Mouse (Mus musculus) hindbrain, postnatal 0 days (tissue): ENCODE measurements around the gene Tas1r3. TPM values are rescaled to one million over a fixed set of nuclear protein-coding genes. Genes with fewer than 3 reads are reported as not detected.

Experiments used
- ATAC-seq: fragments of 200-750 bp; cut with Nextera tagmentation; 2 replicates; pipeline ENCODE4 v1.8.0; 2017; ENCODE audit warnings: mild to moderate bottlenecking, moderate TSS enrichment, moderate library complexity
- DNase-seq: peaks from one replicate; pipeline ENCODE4 v3.0.0-alpha.2; 2015; ENCODE audit warnings: low spot score
- H3K27ac ChIP-seq: fragments of 300-500 bp; sonication (generic); 2 replicates; pipeline ENCODE4 v1.5.1; 2014; ENCODE audit warnings: mild to moderate bottlenecking
- H3K27me3 ChIP-seq: fragments of 300-500 bp; sonication (generic); 2 replicates; pipeline ENCODE4 v1.6.1; 2014; ENCODE audit warnings: low read length, mixed read lengths; ENCODE audit not compliant: insufficient read depth
- H3K36me3 ChIP-seq: fragments of 300-500 bp; sonication (generic); 2 replicates; pipeline ENCODE4 v1.6.1; 2014; ENCODE audit warnings: low read length, mixed read lengths; ENCODE audit not compliant: insufficient read depth
- H3K4me1 ChIP-seq: fragments of 300-500 bp; sonication (generic); 2 replicates; pipeline ENCODE4 v1.6.1; 2014; ENCODE audit warnings: antibody characterized with exemption, low read length, mixed read lengths; ENCODE audit not compliant: insufficient read depth
- H3K4me2 ChIP-seq: fragments of 300-500 bp; sonication (generic); 2 replicates; pipeline ENCODE4 v1.6.1; 2014; ENCODE audit warnings: low read depth, mild to moderate bottlenecking, low read length, moderate library complexity, mixed read lengths
- H3K4me3 ChIP-seq: fragments of 300-500 bp; sonication (generic); 2 replicates; pipeline ENCODE4 v1.5.1; 2014; ENCODE audit warnings: low read length
- H3K9ac ChIP-seq: fragments of 300-500 bp; sonication (generic); replicated peaks from 2 replicates; pipeline ENCODE4 v1.6.1; 2014; ENCODE audit warnings: mild to moderate bottlenecking, low read length, moderate library complexity, mixed read lengths
- H3K9me3 ChIP-seq: fragments of 300-500 bp; sonication (generic); 2 replicates; pipeline ENCODE4 v1.6.1; 2016; ENCODE audit warnings: low read length, mixed read lengths
- CTCF ChIP-seq: IDR thresholded peaks from 2 replicates; pipeline ENCODE4 v1.5.1; 2016; ENCODE audit warnings: antibody characterized with exemption, control low read depth, low read depth
- WGBS: fragments of 180-500 bp; shearing (Covaris S2); extraction: QIAGEN DNeasy Blood & Tissue Kit; methylation state at CpG from one replicate; pipeline ENCODE4 v1.1.7; 2014; 5-methylcytosine and 5-hydroxymethylcytosine counted together
- microRNA-seq, 2 experiments: library from miRNA; unstranded; fragments of <30 nt; microRNA quantifications; one replicate each; pipeline ENCODE4; 2016
- polyA plus RNA-seq: library from polyadenylated mRNA; unstranded; fragments of >200 nt; fragmentation: Nextera tagmentation; extraction: Ambion mirVana; gene quantifications from 2 replicates; pipeline ENCODE4 v1.2.1, GENCODE M21; 2015
- total RNA-seq: library from RNA; depleted of rRNA; stranded (reverse); fragments of >200 nt; gene quantifications from 2 replicates; pipeline ENCODE4 v1.2.3, GENCODE M21; 2014; rRNA removed

Gene Tas1r3
- total and polyA plus RNA-seq, 2 experiments from 2014 or later = 0.13 to 1.5 TPM

GRCm38 (mm10) chr4:155811929-155812664 is 51.1 kb downstream of the Tas1r3 start, which contains the start of gene Ccnl2:
Gene Ccnl2 (plus strand): TSS chr4:155812489.
- TF ChIP-seq CTCF = no peak

More at GRCm38 (mm10) chr4:155811929-155812664, 51.1 kb downstream of the Tas1r3 start, which contains the start of gene Ccnl2:
- Histone ChIP-seq H3K4me2 (peak within 1 kb of the TSS; percentile 84), H3K9ac (peak within 1 kb of the TSS; percentile 99), H3K4me1 (peaks cover 11% of the 10 kb centered on the region; the same call in 1 of the 2 replicates), H3K4me3 (peak within 1 kb of the TSS; percentile 99), H3K27me3 (no peaks in the 10 kb centered on the region), H3K36me3 (peaks cover 57% of the 10 kb centered on the region), H3K27ac (peak within 1 kb of the TSS; percentile 94), H3K9me3 (no peaks in the 10 kb centered on the region)
- ATAC-seq = peak; percentile 99
- peak; percentile 98 for DNase-seq
- 1% methylated on average over 54 of the region's 60 CpGs for WGBS

Small RNA genes lying within 50 kb of the gene (microRNA-seq; reads per million reads assigned to microRNA genes)
- 0 reads per million in 2 experiments for gene Gm22991

Other genes with a start within 250 kb of the Tas1r3 start
- gene Cdk11b, start 238.5 kb downstream of the Tas1r3 start, total RNA-seq = 16.5 and 21.4 TPM in 2 replicates
- 65.5 and 74.3 TPM in 2 replicates for gene Cdk11b, start 238.5 kb downstream of the Tas1r3 start, polyA plus RNA-seq
- gene Gm10563, start 218.0 kb downstream of the Tas1r3 start, total RNA-seq = not detected in 2 replicates
- not detected in 2 replicates for gene Gm10563, start 218.0 kb downstream of the Tas1r3 start, polyA plus RNA-seq
- 6.1 and 13.5 TPM in 2 replicates for gene Mmp23, start 210.0 kb downstream of the Tas1r3 start, total RNA-seq
- 4.2 and 5.7 TPM in 2 replicates for gene Mmp23, start 210.0 kb downstream of the Tas1r3 start, polyA plus RNA-seq
- gene Mib2, start 194.2 kb downstream of the Tas1r3 start, total RNA-seq = 109 and 127 TPM in 2 replicates
- gene Mib2, start 194.2 kb downstream of the Tas1r3 start, polyA plus RNA-seq = 40.6 and 44.1 TPM in 2 replicates
- 50.5 and 52.0 TPM in 2 replicates for gene Fndc10, start 169.0 kb downstream of the Tas1r3 start, total RNA-seq
- gene Fndc10, start 169.0 kb downstream of the Tas1r3 start, polyA plus RNA-seq = 26.0 and 26.5 TPM in 2 replicates
- 110 and 117 TPM in 2 replicates for gene Ssu72, start 158.6 kb downstream of the Tas1r3 start, total RNA-seq
- 165 and 169 TPM in 2 replicates for gene Ssu72, start 158.6 kb downstream of the Tas1r3 start, polyA plus RNA-seq
- 73.3 and 82.2 TPM in 2 replicates for gene Tmem240, start 128.6 kb downstream of the Tas1r3 start, total RNA-seq
- gene Tmem240, start 128.6 kb downstream of the Tas1r3 start, polyA plus RNA-seq = 31.0 and 33.6 TPM in 2 replicates
- 65.7 and 83.4 TPM in 2 replicates for gene Atad3a, start 102.3 kb downstream of the Tas1r3 start, total RNA-seq
- gene Atad3a, start 102.3 kb downstream of the Tas1r3 start, polyA plus RNA-seq = 68.8 and 72.2 TPM in 2 replicates
- 43.3 and 55.5 TPM in 2 replicates for gene Vwa1, start 88.7 kb downstream of the Tas1r3 start, total RNA-seq
- 27.8 and 29.4 TPM in 2 replicates for gene Vwa1, start 88.7 kb downstream of the Tas1r3 start, polyA plus RNA-seq
- gene Tmem88b, start 77.5 kb downstream of the Tas1r3 start, total RNA-seq = 0.86 and 2.3 TPM in 2 replicates
- gene Tmem88b, start 77.5 kb downstream of the Tas1r3 start, polyA plus RNA-seq = 1.0 and 1.2 TPM in 2 replicates
- gene Ankrd65, start 72.9 kb downstream of the Tas1r3 start, total RNA-seq = not detected in 2 replicates
- gene Ankrd65, start 72.9 kb downstream of the Tas1r3 start, polyA plus RNA-seq = not detected in 2 replicates
- 75.4 and 87.5 TPM in 2 replicates for gene Mrpl20, start 60.5 kb downstream of the Tas1r3 start, total RNA-seq
- 303 and 310 TPM in 2 replicates for gene Mrpl20, start 60.5 kb downstream of the Tas1r3 start, polyA plus RNA-seq
- 57.6 and 80.2 TPM in 2 replicates for gene Ccnl2, start 50.9 kb downstream of the Tas1r3 start, total RNA-seq
- 82.6 and 90.6 TPM in 2 replicates for gene Ccnl2, start 50.9 kb downstream of the Tas1r3 start, polyA plus RNA-seq
- 110 and 143 TPM in 2 replicates for gene Aurkaip1, start 32.1 kb downstream of the Tas1r3 start, total RNA-seq
- gene Aurkaip1, start 32.1 kb downstream of the Tas1r3 start, polyA plus RNA-seq = 162 and 175 TPM in 2 replicates
- gene Mxra8, start 23.7 kb downstream of the Tas1r3 start, total RNA-seq = 45.8 and 58.9 TPM in 2 replicates
- gene Mxra8, start 23.7 kb downstream of the Tas1r3 start, polyA plus RNA-seq = 39.4 and 41.6 TPM in 2 replicates
- 141 and 166 TPM in 2 replicates for gene Dvl1, start 16.0 kb downstream of the Tas1r3 start, total RNA-seq
- gene Dvl1, start 16.0 kb downstream of the Tas1r3 start, polyA plus RNA-seq = 16.0 and 16.4 TPM in 2 replicates
- 31.3 and 41.8 TPM in 2 replicates for gene Cptp, start 6.1 kb upstream of the Tas1r3 start, total RNA-seq
- 26.8 and 27.9 TPM in 2 replicates for gene Cptp, start 6.1 kb upstream of the Tas1r3 start, polyA plus RNA-seq
- 51.3 and 52.1 TPM in 2 replicates for gene Ints11, start 6.2 kb upstream of the Tas1r3 start, total RNA-seq
- gene Ints11, start 6.2 kb upstream of the Tas1r3 start, polyA plus RNA-seq = 49.9 and 52.4 TPM in 2 replicates
- 73.6 and 109 TPM in 2 replicates for gene Pusl1, start 28.4 kb upstream of the Tas1r3 start, total RNA-seq
- gene Pusl1, start 28.4 kb upstream of the Tas1r3 start, polyA plus RNA-seq = 58.8 and 59.6 TPM in 2 replicates
- 69.5 and 93.5 TPM in 2 replicates for gene Acap3, start 28.5 kb upstream of the Tas1r3 start, total RNA-seq
- 52.2 and 56.4 TPM in 2 replicates for gene Acap3, start 28.5 kb upstream of the Tas1r3 start, polyA plus RNA-seq
- gene Ube2j2, start 80.5 kb upstream of the Tas1r3 start, total RNA-seq = 47.5 and 50.8 TPM in 2 replicates
- 119 and 126 TPM in 2 replicates for gene Ube2j2, start 80.5 kb upstream of the Tas1r3 start, polyA plus RNA-seq
- gene C1qtnf12, start 99.0 kb upstream of the Tas1r3 start, total RNA-seq = 26.6 and 35.2 TPM in 2 replicates
- gene C1qtnf12, start 99.0 kb upstream of the Tas1r3 start, polyA plus RNA-seq = 21.8 and 22.8 TPM in 2 replicates
- gene B3galt6, start 129.3 kb upstream of the Tas1r3 start, total RNA-seq = 48.8 and 56.8 TPM in 2 replicates
- gene B3galt6, start 129.3 kb upstream of the Tas1r3 start, polyA plus RNA-seq = 26.1 and 26.2 TPM in 2 replicates
- 100 and 121 TPM in 2 replicates for gene Sdf4, start 129.5 kb upstream of the Tas1r3 start, total RNA-seq
- 122 and 127 TPM in 2 replicates for gene Sdf4, start 129.5 kb upstream of the Tas1r3 start, polyA plus RNA-seq
- gene Tnfrsf4, start 150.5 kb upstream of the Tas1r3 start, total RNA-seq = 2.6 TPM in 1 of 2 replicates, not detected in the other
- gene Tnfrsf4, start 150.5 kb upstream of the Tas1r3 start, polyA plus RNA-seq = 0.47 and 0.49 TPM in 2 replicates
- gene Tnfrsf18, start 162.8 kb upstream of the Tas1r3 start, total RNA-seq = 0.16 TPM in 1 of 2 replicates, not detected in the other
- 1.4 and 1.6 TPM in 2 replicates for gene Tnfrsf18, start 162.8 kb upstream of the Tas1r3 start, polyA plus RNA-seq
- gene Ttll10, start 196.1 kb upstream of the Tas1r3 start, total RNA-seq = 0.26 TPM in 1 of 2 replicates, not detected in the other
- 0.08 TPM in 1 of 2 replicates, not detected in the other for gene Ttll10, start 196.1 kb upstream of the Tas1r3 start, polyA plus RNA-seq
- 24.0 and 32.8 TPM in 2 replicates for gene 9430015G10Rik, start 246.6 kb upstream of the Tas1r3 start, total RNA-seq
- 21.0 and 22.3 TPM in 2 replicates for gene 9430015G10Rik, start 246.6 kb upstream of the Tas1r3 start, polyA plus RNA-seq